Comparison of ENCODE assay signal across 20 mouse cellular contexts in genomic region chr1:35682511-35682949, GRCm38 (mm10).
DNase-seq lines count a peak whose midpoint lies in the region; ATAC-seq and TF ChIP-seq lines count a peak whose summit lies in the region.
"Had no signal": no experiment of that assay in that cellular context is flagged by ENCODE, and none has a peak within 500 bp of the region (broad histone marks: within the 10 kb centered on the region; RNA-seq: fewer than 3 reads in every experiment).

No protein-coding gene starts in this region.

- H3K27ac ChIP-seq in hindbrain, embryonic 13.5 days, result 0 out of 2 replicates have a peak overlapping the region, but pooled peaks have one; percentile 30
- H3K27ac ChIP-seq in hindbrain, embryonic 14.5 days, result no peak overlapping the region
- no peak overlapping the region for H3K27ac ChIP-seq in lung, postnatal 0 days (ENCODE audit: low read length)
- H3K27ac ChIP-seq: heart, adult 2 months; hindbrain, embryonic 15.5 days; layer of hippocampus, adult 2 months; liver, embryonic 12.5 days; neural tube, embryonic 15.5 days had no signal

- no peak for DNase-seq in hindbrain, embryonic 14.5 days (ENCODE audit: low spot score)
- DNase-seq in brain, embryonic 14.5 days (ENCODE audit: low read depth), result peak; percentile 83
- peak; percentile 9 for DNase-seq in cerebellum, adult 8-10 months
- DNase-seq in lung, postnatal 0 days (ENCODE audit: low spot score), result peak; percentile 28
- DNase-seq in spleen, postnatal 4 days (ENCODE audit: low spot score in 2 of 2), result no peak
- no peak for DNase-seq in gastrocnemius, postnatal 10 days
- DNase-seq: adrenal gland, adult 2 months; heart, adult 2 months; kidney, adult 11 months; kidney, postnatal 10 days; retina, postnatal 1 day; thymus, adult 2 months had no signal

- no peak overlapping the region for H3K9ac ChIP-seq in hindbrain, embryonic 13.5 days
- H3K9ac ChIP-seq in hindbrain, embryonic 14.5 days, result no peak overlapping the region
- no peak overlapping the region for H3K9ac ChIP-seq in lung, postnatal 0 days (replicated peaks; ENCODE audit: low read depth)
- H3K9ac ChIP-seq: hindbrain, embryonic 15.5 days; liver, embryonic 12.5 days; neural tube, embryonic 15.5 days had no signal

- no peaks in the 10 kb centered on the region for H3K9me3 ChIP-seq in hindbrain, embryonic 13.5 days
- H3K9me3 ChIP-seq in hindbrain, embryonic 14.5 days (ENCODE audit: control insufficient read depth, low read length), result no peaks in the 10 kb centered on the region
- H3K9me3 ChIP-seq in lung, postnatal 0 days (ENCODE audit: low read length), result no peaks in the 10 kb centered on the region
- H3K9me3 ChIP-seq: hindbrain, embryonic 15.5 days; liver, embryonic 12.5 days; neural tube, embryonic 15.5 days had no signal

- no peak for ATAC-seq in hindbrain, embryonic 13.5 days (ENCODE audit: low FRiP score)
- ATAC-seq in hindbrain, embryonic 14.5 days (ENCODE audit: low FRiP score), result no peak
- peak; percentile 28; the same call in 1 of the 2 replicates for ATAC-seq in lung, postnatal 0 days
- ATAC-seq in erythroid progenitor cell, adult 5-6 weeks (replicated peaks; ENCODE audit: low FRiP score, poor library complexity, severe bottlenecking), result no peak
- ATAC-seq: liver, embryonic 12.5 days had no signal

- WGBS in hindbrain, embryonic 13.5 days, result 72% methylated on average over 8 of the region's 8 CpGs
- WGBS in hindbrain, embryonic 14.5 days, result 68% methylated on average over 8 of the region's 8 CpGs
- WGBS in lung, postnatal 0 days, result 58% methylated on average over 8 of the region's 8 CpGs

- no peaks in the 10 kb centered on the region for H3K36me3 ChIP-seq in hindbrain, embryonic 13.5 days
- no peaks in the 10 kb centered on the region for H3K36me3 ChIP-seq in hindbrain, embryonic 14.5 days (replicated peaks; ENCODE audit: control insufficient read depth, insufficient read depth)
- no peaks in the 10 kb centered on the region for H3K36me3 ChIP-seq in lung, postnatal 0 days (ENCODE audit: insufficient read depth, low read length)
- H3K36me3 ChIP-seq: hindbrain, embryonic 15.5 days; liver, embryonic 12.5 days; neural tube, embryonic 15.5 days had no signal

- H3K4me2 ChIP-seq in hindbrain, embryonic 13.5 days, result no peak overlapping the region
- no peak overlapping the region for H3K4me2 ChIP-seq in hindbrain, embryonic 14.5 days (replicated peaks)
- no peak overlapping the region for H3K4me2 ChIP-seq in lung, postnatal 0 days (replicated peaks; ENCODE audit: low read depth, low read length)
- H3K4me2 ChIP-seq: hindbrain, embryonic 15.5 days; liver, embryonic 12.5 days; midbrain, embryonic 11.5 days; neural tube, embryonic 15.5 days had no signal

- TF ChIP-seq CTCF in brain, embryonic 14.5 days (IDR thresholded peaks at IDR 0.05; ENCODE audit: borderline replicate concordance, extremely low read depth, insufficient read depth, insufficient read length), result no peak
- no peak for TF ChIP-seq CTCF in lung, postnatal 0 days (IDR thresholded peaks at IDR 0.05)

- H3K4me1 ChIP-seq in hindbrain, embryonic 13.5 days (replicated peaks), result peaks cover 16% of the 10 kb centered on the region
- H3K4me1 ChIP-seq in hindbrain, embryonic 14.5 days (replicated peaks; ENCODE audit: control insufficient read depth, insufficient read depth, low read length), result no peaks in the 10 kb centered on the region
- H3K4me1 ChIP-seq in lung, postnatal 0 days (ENCODE audit: insufficient read depth, low read depth, low read length), result no peaks in the 10 kb centered on the region
- H3K4me1 ChIP-seq: liver, embryonic 12.5 days had no signal

- H3K4me3 ChIP-seq in hindbrain, embryonic 13.5 days, result no peak overlapping the region
- H3K4me3 ChIP-seq in hindbrain, embryonic 14.5 days (replicated peaks; ENCODE audit: low read length), result no peak overlapping the region
- no peak overlapping the region for H3K4me3 ChIP-seq in lung, postnatal 0 days (ENCODE audit: low read depth, low read length)
- H3K4me3 ChIP-seq: heart, adult 2 months; hindbrain, embryonic 15.5 days; layer of hippocampus, adult 2 months; liver, embryonic 12.5 days; myocyte; neural tube, embryonic 15.5 days had no signal

- no peaks in the 10 kb centered on the region for H3K27me3 ChIP-seq in hindbrain, embryonic 13.5 days
- no peaks in the 10 kb centered on the region for H3K27me3 ChIP-seq in hindbrain, embryonic 14.5 days (ENCODE audit: control insufficient read depth, insufficient read depth, low read length)
- no peaks in the 10 kb centered on the region for H3K27me3 ChIP-seq in lung, postnatal 0 days (replicated peaks; ENCODE audit: insufficient read depth, low read length)
- H3K27me3 ChIP-seq: hindbrain, embryonic 15.5 days; liver, embryonic 12.5 days; neural tube, embryonic 15.5 days had no signal

- TF ChIP-seq POLR2A in brain, embryonic 14.5 days (IDR thresholded peaks at IDR 0.05; ENCODE audit: borderline replicate concordance, extremely low read depth, insufficient read depth, insufficient read length, poor library complexity, severe bottlenecking), result no peak

- TF ChIP-seq EP300 in lung, postnatal 0 days (IDR thresholded peaks at IDR 0.05), result no peak

Comparison
In these comparisons a context has a peak if more than half of its experiments do, and no peak if none do; other contexts are left out.
1. DNase-seq: peak in brain, embryonic 14.5 days (single experiment), cerebellum, adult 8-10 months (single experiment) and lung, postnatal 0 days (single experiment); none in hindbrain, embryonic 14.5 days (single experiment), spleen, postnatal 4 days (0 of 2) and gastrocnemius, postnatal 10 days (single experiment).